Mouse (Mus musculus) MEL (cell line): ENCODE measurements around the gene Mpnd.

Experiments
- CHD1 ChIP-seq: IDR thresholded peaks from 2 replicates; pipeline ENCODE4 v1.6.1; 2012; ENCODE audit warnings: low read depth, mild to moderate bottlenecking, inconsistent platforms, low read length, improper control_type of control experiment
- CTCF ChIP-seq, 3 experiments: IDR thresholded peaks in 2 of 3; conservative IDR thresholded peaks in 1 of 3; 2 replicates each; pipeline ENCODE4 v1.5.1; 2011 to 2012; ENCODE audit warnings: low read length in 3 of 3, low read depth in 2 of 3, mild to moderate bottlenecking in 2 of 3, improper control_type of control experiment in 1 of 3, inconsistent platforms in 1 of 3, mixed read lengths in 1 of 3, moderate library complexity in 1 of 3; ENCODE audit not compliant: control insufficient read depth in 1 of 3, insufficient read depth in 1 of 3, poor library complexity in 1 of 3, severe bottlenecking in 1 of 3
- EP300 ChIP-seq, 2 experiments: IDR thresholded peaks; 2 replicates each; pipeline ENCODE4 v1.6.1; 2011; ENCODE audit warnings: improper control_type of control experiment in 2 of 2, low read length in 2 of 2, low read depth in 1 of 2, mild to moderate bottlenecking in 1 of 2
- MAFK ChIP-seq: IDR thresholded peaks from 2 replicates; pipeline ENCODE4 v1.6.1; 2011; ENCODE audit warnings: low read depth, mild to moderate bottlenecking, low read length, improper control_type of control experiment, borderline replicate concordance
- MAX ChIP-seq: IDR thresholded peaks from 2 replicates; pipeline ENCODE4 v1.6.1; 2011; ENCODE audit warnings: low read length, improper control_type of control experiment
- MEF2A ChIP-seq: IDR thresholded peaks from 2 replicates; pipeline ENCODE4 v1.6.1; 2014; ENCODE audit warnings: low read depth, mild to moderate bottlenecking, inconsistent platforms, low read length, improper control_type of control experiment; ENCODE audit not compliant: poor library complexity, insufficient replicate concordance, severe bottlenecking; ENCODE audit errors: extremely low read depth
- MYC ChIP-seq: IDR thresholded peaks from 2 replicates; pipeline ENCODE4 v1.6.1; 2011; ENCODE audit warnings: low read depth, mild to moderate bottlenecking, low read length, improper control_type of control experiment, moderate library complexity
- POLR2A ChIP-seq, 2 experiments: IDR thresholded peaks; 2 replicates each; pipeline ENCODE4 v1.6.1; 2011 to 2012; ENCODE audit warnings: low read length in 2 of 2, mild to moderate bottlenecking in 2 of 2, control low read depth in 1 of 2, improper control_type of control experiment in 1 of 2, low read depth in 1 of 2, moderate library complexity in 1 of 2; ENCODE audit not compliant: control insufficient read depth in 1 of 2, insufficient read depth in 1 of 2, poor library complexity in 1 of 2
- UBTF ChIP-seq: IDR thresholded peaks from 2 replicates; pipeline ENCODE4 v1.6.1; 2012; ENCODE audit warnings: low read depth, mild to moderate bottlenecking, inconsistent platforms, low read length, improper control_type of control experiment, moderate library complexity, borderline replicate concordance; ENCODE audit not compliant: insufficient read depth
- USF1 ChIP-seq: IDR thresholded peaks from 2 replicates; pipeline ENCODE4 v1.6.1; 2014; ENCODE audit warnings: low read depth, mild to moderate bottlenecking, inconsistent platforms, low read length, improper control_type of control experiment, moderate library complexity
- ZMIZ1 ChIP-seq: IDR thresholded peaks from 2 replicates; pipeline ENCODE4 v1.6.1; 2012; ENCODE audit warnings: low read depth, mild to moderate bottlenecking, inconsistent platforms, low read length, improper control_type of control experiment, moderate library complexity

DNA sequence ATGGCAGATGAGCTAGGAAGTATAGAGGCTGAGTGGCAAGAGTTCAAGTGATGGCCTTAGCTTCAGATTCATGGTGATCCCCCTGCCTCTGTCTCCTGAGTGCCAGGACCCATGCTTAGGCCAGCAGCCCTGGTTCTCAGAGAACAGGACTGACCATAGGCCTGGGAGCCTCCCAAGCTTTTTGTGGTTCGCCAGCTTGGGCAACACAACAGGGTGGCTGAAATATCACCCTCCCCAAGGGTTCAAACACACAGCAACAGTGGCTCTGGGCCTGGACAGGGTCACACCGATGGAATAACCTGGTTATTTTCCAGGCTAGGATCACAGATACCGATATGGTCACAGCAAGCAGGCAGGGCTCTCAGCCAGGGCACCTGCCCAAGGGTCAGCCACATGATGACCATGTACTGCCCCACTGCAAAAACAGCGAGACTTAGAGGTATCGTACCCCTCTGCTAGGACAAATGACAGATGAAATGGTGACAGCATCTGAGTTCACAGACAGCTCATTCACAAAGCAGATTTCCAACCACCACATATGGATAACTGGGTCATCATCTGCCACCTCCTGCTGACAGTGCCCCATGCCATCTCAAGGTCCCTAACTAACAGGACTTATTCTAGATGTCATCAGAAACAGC lies 22.4 kb downstream of the Mpnd start:
- TF ChIP-seq POLR2A (IDR thresholded peaks at IDR 0.05; ENCODE audit: control insufficient read depth in 1 of 2, insufficient read depth in 1 of 2, low read depth in 1 of 2, low read length in 2 of 2, poor library complexity in 1 of 2), result no peak
- TF ChIP-seq CTCF (IDR thresholded peaks at IDR 0.05 in 2 of 3, conservative IDR thresholded peaks at IDR 0.05 in 1 of 3; ENCODE audit: control insufficient read depth in 1 of 3, insufficient read depth in 1 of 3, low read depth in 2 of 3, low read length in 3 of 3, poor library complexity in 1 of 3, severe bottlenecking in 1 of 3), result no peak
- TF ChIP-seq EP300 (IDR thresholded peaks at IDR 0.05; ENCODE audit: low read depth in 1 of 2, low read length in 2 of 2), result no peak
- no peak for TF ChIP-seq MAFK
- TF ChIP-seq CHD1, result no peak
- no peak for TF ChIP-seq MEF2A
- TF ChIP-seq MYC, result no peak
- TF ChIP-seq MAX, result no peak
- no peak for TF ChIP-seq ZMIZ1
- no peak for TF ChIP-seq UBTF
- no peak for TF ChIP-seq USF1
